Mouse (Mus musculus): Measurements from ENCODE around the gene 1700018B08Rik. TPM values are rescaled to one million over a fixed set of nuclear protein-coding genes. Genes with fewer than 3 reads are reported as not detected.

1700018B08Rik gene
- total RNA-seq, 2 experiments from 2014 or later, result not detected

DNA sequence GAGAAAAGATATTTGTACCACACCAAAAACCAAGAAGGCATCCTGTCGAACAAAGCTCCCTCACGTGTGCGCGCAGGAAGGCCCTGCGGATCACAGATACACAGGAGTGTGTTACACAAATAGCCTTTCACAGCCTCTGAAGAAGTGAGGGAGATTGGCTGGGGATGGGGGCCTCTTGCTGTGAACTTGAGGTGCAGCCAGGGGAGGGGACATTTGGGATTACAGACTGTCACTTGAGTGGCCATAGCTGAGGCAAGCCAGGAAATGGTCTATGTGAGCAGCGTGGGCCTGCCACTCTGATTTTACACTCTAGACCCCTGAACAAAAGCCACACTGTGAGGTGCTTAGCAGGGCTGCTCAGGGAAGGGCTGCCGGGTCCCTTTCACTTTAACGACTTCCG is 32.4 kb downstream of the 1700018B08Rik start:
- DNase-seq, result no peak

DNA sequence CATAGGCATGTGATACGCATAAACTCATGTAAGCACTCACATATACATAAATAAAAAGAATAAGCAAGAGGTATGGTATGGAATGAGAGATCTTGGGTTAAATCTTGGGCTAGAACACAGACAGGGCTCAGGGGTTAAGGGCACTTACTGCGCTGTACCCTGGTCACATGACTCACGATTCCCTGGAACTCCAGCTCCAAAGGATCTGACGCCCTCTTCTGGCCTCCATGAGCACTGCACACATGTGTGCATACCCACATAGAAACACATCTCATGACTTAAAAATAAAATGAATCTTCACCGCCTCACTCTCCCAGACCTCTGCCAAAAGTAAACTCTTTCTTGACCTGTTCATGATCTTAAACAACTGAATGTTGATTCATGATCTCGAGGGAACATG is 46.5 kb downstream of the 1700018B08Rik start:
- no peak for DNase-seq

DNA sequence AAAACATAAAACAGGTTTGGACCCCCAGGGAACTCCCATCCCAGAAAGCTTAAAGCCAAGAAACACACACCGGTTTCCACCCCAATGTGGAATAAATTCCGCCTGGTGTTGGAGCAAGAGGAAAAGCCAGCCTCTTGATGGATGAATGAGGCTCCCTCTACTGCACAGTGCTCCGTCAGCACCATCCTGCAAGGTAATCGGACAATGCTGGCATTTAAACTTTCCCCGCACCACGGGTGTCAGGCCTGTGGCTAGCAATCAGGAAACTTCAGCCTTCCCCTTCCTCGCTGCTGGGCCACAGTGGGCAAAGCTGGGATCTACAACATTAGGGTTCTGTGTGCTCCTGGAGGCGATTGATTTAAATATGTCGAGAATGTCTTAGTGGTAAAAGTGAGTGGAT is 52.5 kb downstream of the 1700018B08Rik start:
- no peak for DNase-seq

GRCm38 (mm10) chr8:121484072-121484782 is 59.9 kb downstream of the 1700018B08Rik start:
- DNase-seq, result no peak

Other genes with a start within 250 kb of the 1700018B08Rik start
- gene Fbxo31, start 34.5 kb upstream of the 1700018B08Rik start, total RNA-seq (2021), result 10 to 100 TPM; 59.6 to 70.3 TPM
- 100 to 1,000 TPM; 101 to 106 TPM for gene Map1lc3b, start 46.0 kb upstream of the 1700018B08Rik start, total RNA-seq (2021)
- 10 to 100 TPM; 25.0 to 33.1 TPM for gene Zcchc14, start 108.6 kb upstream of the 1700018B08Rik start, total RNA-seq (2021)
- gene Jph3, start 185.3 kb upstream of the 1700018B08Rik start, total RNA-seq (2021), result under 1 TPM; 0.14 to 0.16 TPM